Mouse (Mus musculus) lung, adult 2 months (tissue): ENCODE data around the gene Tacc3. TPM values are rescaled to one million over a fixed set of nuclear protein-coding genes. Genes with fewer than 3 reads are reported as not detected.

ENCODE experiments used
- DNase-seq: peaks from one replicate; pipeline ENCODE4 v3.0.0; 2022
- H3K4me1 ChIP-seq: fragments of 200-500 bp; 2 replicates; pipeline ENCODE4 v1.6.1; 2011; ENCODE audit warnings: low read length; ENCODE audit not compliant: control insufficient read depth, insufficient read depth
- H3K4me3 ChIP-seq: fragments of 200-500 bp; replicated peaks from 2 replicates; pipeline ENCODE3; 2011; ENCODE audit warnings: low read depth, mild to moderate bottlenecking, control low read depth, low read length; ENCODE audit errors: extremely low read depth
- CTCF ChIP-seq: fragments of 200-500 bp; IDR thresholded peaks from 2 replicates; pipeline ENCODE4 v1.5.1; 2011; ENCODE audit warnings: mild to moderate bottlenecking, low read length, control low read depth; ENCODE audit not compliant: insufficient read depth
- POLR2A ChIP-seq: fragments of 200-500 bp; IDR thresholded peaks from 2 replicates; pipeline ENCODE4 v1.6.1; 2011; ENCODE audit warnings: low read depth, mild to moderate bottlenecking, control low read depth, low read length, borderline replicate concordance; ENCODE audit errors: extremely low read depth
- WGBS: fragments of 180-500 bp; shearing (Covaris S2); methylation state at CpG from one replicate; pipeline ENCODE4 v1.1.7; 2018; 5-methylcytosine and 5-hydroxymethylcytosine counted together
- polyA plus RNA-seq: library from polyadenylated mRNA; depleted of rRNA; stranded (reverse); fragments of >200 nt; gene quantifications from 2 replicates; pipeline ENCODE4 v1.2.3, GENCODE M21; 2012

The Tacc3 gene
- polyA plus RNA-seq, 1 experiment = 5.3 TPM

DNA sequence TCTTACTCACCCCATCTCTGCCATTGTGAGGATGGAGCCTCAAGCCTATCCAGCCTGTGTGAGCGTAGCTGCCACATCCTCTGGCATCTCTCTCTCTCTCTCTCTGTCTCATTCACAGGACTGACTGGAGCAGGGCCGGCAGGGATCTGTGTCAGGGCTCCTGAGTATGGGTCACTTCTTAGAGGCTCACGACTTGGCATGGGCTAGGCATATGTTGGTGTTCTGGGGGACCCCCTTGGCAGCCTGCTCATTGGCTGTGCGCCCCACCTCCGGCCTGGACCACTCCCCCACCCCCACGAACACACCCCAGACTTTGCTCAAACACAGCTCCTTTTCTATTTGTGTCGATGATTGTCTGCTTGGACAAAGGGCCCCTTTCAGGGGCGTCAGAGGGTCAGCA lies 46.1 kb downstream of the Tacc3 start:
- peaks cover 30% of the 10 kb centered on the region for H3K4me1 ChIP-seq
- no peak overlapping the region for H3K4me3 ChIP-seq
- TF ChIP-seq CTCF (no peak), POLR2A (no peak)
- WGBS = 74% methylated on average over 8 of the region's 8 CpGs
- no peak for DNase-seq

DNA sequence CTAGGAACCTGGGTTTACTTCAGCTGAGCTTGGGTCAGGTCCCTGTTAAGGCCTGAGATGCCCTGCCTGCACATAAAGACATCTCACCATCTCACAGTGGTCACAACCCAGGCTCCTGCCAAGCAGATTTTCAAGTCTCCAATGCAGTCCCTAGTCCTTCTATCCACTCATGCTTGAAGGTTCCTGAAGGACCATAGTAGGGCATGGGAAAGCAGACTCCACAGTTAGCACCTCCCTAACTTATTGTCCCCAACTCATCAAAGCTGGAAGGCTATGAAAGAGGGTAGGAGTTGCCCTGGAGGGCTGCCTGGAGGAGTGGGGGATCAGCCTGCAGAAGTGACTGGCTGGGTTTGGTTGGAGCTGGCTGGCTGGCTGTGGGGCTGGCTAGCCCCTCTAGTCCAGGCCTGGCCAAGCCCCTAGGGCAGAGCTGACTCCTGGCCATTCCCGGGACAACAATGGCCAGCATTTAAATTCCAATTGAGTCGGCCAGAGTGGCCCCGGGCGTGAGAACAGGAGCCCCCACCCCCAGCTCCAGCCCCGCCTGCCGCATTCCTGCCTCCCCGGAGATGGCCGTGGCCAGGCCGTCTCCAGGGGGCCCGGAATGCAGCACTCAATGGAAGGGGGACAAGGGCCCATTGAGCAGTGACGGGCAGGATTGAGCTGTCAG lies 47.1 kb downstream of the Tacc3 start:
- TF ChIP-seq POLR2A = no peak
- no peak for TF ChIP-seq CTCF
- no peak overlapping the region for H3K4me3 ChIP-seq
- 41% methylated on average over 11 of the region's 11 CpGs for WGBS
- H3K4me1 ChIP-seq = peaks cover 27% of the 10 kb centered on the region
- no peak for DNase-seq

DNA sequence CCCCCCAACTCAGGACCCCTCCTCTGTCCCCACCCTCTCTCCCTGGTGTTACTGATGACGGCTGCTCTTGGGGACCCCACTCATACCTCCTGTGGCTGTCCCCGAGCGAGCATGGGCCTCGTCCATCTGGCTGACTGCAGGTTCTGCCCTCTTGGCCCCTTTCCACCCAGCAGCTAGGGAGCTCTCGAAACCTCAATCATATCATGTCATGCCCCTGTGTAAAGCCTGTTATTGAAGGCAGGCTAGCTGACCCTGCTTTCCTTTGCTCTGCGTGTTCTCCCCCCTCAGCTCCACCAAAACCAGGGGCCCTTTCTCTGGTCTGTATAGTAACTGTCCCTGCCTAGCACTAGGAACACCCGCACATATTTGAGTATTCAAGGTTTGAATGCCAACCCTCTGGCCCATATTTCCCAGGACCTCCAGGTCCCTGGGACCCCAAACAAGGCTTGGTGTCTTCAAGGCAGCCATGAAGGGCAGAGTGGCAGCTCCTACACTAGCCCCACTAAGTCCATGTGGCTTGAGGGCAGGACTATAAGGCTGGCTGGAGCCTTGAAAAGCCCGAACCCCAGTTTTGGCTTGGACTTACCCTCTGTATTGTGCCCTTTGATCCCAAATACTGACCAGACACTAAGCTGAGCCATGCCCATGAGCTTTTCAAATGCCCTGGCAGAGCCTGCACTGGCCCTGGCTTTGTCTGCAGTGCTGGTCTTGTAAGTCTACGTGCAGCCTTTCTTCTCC lies 47.9 kb downstream of the Tacc3 start:
- peaks cover 23% of the 10 kb centered on the region for H3K4me1 ChIP-seq
- TF ChIP-seq POLR2A (no peak), CTCF (no peak)
- no peak for DNase-seq
- H3K4me3 ChIP-seq = no peak overlapping the region
- 58% methylated on average over 9 of the region's 9 CpGs for WGBS

DNA sequence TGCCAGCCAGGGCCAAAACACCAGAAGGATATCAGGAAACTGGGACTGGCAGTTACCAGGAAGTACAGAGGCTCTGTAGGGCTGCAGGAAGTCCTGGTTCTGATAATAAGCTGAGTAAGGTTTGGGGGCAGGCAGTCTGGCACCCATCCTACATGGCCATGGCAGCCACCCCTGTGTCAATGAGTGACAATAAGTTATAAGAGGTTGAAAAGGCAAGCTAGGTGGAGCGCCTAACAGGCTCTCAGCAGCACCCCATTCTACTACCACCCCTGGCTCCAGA lies 48.4 kb downstream of the Tacc3 start:
- peaks cover 23% of the 10 kb centered on the region for H3K4me1 ChIP-seq
- 68% methylated on average over 1 of the region's 1 CpGs for whole genome bisulfite sequencing

DNA sequence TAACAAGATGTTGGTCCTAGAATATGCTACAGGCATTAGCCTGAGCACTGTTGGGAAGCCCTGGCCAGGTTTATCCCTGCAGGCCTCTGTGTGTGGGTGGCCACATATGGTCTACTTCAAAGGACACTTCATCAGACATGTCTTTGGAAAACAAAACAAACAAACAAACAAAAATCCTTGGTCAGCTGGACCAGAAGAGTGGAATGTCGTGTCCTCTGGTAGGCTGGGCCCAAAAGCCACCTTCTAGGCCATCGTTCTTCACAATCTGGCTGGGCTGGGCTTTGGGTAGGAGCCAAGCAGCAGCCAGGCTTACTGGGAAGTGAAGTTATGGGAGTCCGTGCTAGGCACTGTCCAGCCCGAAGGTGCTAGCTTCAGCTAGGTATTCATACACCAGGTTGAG lies 49.2 kb downstream of the Tacc3 start:
- Histone ChIP-seq H3K4me3 (no peak overlapping the region), H3K4me1 (peaks cover 23% of the 10 kb centered on the region)
- DNase-seq = no peak
- 39% methylated on average over 4 of the region's 4 CpGs for WGBS
- TF ChIP-seq POLR2A (no peak), CTCF (no peak)

More for the DNA sequence above, 48.4 kb downstream of the Tacc3 start:
- TF ChIP-seq POLR2A = no peak
- TF ChIP-seq CTCF = no peak
- no peak for DNase-seq
- no peak overlapping the region for H3K4me3 ChIP-seq

DNA sequence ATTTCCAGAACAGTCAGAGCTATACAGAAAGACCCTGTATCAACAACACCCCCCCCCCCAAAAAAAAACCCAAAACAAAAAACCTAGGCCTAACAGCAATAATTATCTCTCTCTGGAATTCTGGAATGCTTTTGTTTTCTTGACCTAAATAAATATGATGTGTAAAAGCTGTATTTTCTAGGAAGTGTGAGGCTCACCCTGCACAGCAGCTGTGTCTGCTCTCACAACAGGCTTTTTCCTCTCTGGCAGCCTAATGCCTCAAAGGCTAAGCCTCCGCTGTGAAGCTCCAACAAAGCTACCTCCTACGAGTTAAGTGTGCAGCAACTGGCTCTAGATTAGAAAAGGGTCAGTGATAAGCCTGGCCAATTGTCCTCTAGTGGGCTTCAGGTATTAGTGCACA lies 51.1 kb downstream of the Tacc3 start:
- WGBS = 51% methylated on average over 2 of the region's 2 CpGs
- TF ChIP-seq POLR2A (no peak), CTCF (no peak)
- Histone ChIP-seq H3K4me3 (no peak overlapping the region), H3K4me1 (peaks cover 23% of the 10 kb centered on the region)
- no peak for DNase-seq

DNA sequence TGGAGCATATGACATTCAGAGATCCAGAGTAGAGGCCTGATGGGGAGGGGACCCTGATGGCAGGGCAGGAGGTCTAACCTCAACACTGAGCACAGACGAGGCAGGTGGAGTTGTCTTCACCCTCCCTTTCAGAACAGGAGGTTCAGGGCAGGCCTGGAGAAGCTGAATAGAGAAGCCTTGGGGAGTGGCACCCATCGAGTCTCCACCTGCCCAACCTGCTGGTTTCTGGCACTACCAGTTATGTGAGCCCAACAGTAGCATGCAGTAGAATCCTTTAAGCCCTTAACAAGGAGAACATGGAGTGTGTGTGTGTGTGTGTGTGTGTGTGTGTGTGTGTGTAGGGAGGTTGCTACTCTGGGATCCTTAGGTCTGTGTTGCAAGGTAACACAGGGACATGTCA lies 54.6 kb downstream of the Tacc3 start:
- no peak for DNase-seq

DNA sequence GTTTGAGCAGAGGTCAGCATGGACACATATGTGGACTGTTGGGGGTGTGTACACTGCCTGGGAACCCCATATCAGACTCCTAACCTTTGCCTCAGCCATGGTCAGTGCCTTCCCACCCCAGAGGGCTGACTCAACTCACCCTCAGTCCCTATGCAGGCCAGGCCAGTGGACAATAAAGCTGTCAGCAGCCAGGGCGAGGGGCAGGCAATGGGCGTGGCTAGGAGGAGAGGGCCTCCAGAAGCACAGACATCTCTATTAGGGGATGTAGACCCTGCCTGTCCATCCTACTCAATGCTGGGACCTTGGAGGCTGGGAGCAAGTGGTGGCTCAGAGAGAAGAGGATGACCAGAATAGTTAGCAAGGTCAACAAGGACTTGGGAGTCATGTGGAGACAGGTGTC lies 57.3 kb downstream of the Tacc3 start:
- Histone ChIP-seq H3K4me3 (no peak overlapping the region), H3K4me1 (no peaks in the 10 kb centered on the region)
- no peak for DNase-seq
- TF ChIP-seq CTCF (no peak), POLR2A (no peak)
- 80% methylated on average over 2 of the region's 2 CpGs for WGBS

More for the DNA sequence above, 54.6 kb downstream of the Tacc3 start:
- no peak overlapping the region for H3K4me3 ChIP-seq
- TF ChIP-seq POLR2A (no peak), CTCF (no peak)
- H3K4me1 ChIP-seq = 0 out of 2 replicates have a peak, but pooled peaks cover 3% of the 10 kb centered on the region
- WGBS = 71% methylated on average over 2 of the region's 2 CpGs

DNA sequence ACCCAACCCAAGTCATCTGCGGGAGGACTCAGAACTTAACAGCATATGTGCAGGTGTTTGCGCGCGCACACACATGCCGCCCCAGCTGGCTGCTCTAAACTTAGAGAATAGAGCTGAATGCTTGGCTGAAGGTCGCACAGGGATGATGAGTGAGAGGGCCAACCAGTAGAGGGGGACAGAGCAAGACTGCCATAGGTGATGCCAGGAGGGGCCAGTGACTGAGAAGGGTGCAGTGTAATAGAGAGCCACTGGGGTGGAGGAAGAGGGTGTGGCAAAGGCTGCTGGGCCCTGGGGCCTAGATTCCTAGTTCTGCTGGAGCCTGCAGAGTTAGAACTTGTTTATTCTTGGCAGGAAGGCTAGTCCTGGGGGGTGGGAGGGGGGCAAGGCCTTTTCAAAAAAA lies 58.5 kb downstream of the Tacc3 start:
- Histone ChIP-seq H3K4me3 (no peak overlapping the region), H3K4me1 (0 out of 2 replicates have a peak, but pooled peaks cover 4% of the 10 kb centered on the region)
- no peak for DNase-seq
- no peak for TF ChIP-seq CTCF
- TF ChIP-seq POLR2A = no peak
- WGBS = 77% methylated on average over 6 of the region's 6 CpGs

DNA sequence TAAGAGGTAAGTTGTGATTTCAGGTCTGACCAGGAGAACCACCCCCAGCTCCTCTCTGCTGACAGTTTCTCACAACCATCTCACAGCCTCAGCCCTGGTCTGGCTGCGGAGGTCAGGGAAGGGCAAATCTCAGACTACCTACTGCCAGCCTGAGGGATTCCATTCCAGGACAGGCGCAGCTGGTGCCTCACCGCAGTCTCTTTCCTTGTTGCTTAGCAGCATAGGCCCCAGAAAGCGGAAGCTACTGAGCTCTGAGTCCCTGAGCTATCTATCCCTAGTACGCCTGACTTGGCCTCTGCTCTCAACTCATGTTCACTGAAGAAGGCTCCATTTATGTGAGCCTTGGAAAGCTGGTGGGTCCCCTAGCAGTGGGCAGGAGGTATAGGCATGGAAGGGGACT lies 60.5 kb downstream of the Tacc3 start:
- TF ChIP-seq CTCF (no peak), POLR2A (no peak)
- Histone ChIP-seq H3K4me3 (no peak overlapping the region), H3K4me1 (0 out of 2 replicates have a peak, but pooled peaks cover 4% of the 10 kb centered on the region)
- WGBS = 86% methylated on average over 5 of the region's 5 CpGs
- DNase-seq = no peak
